Mouse (Mus musculus) limb, embryonic 14.5 days (tissue): ENCODE measurements around the gene Itga5. TPM values are rescaled to one million over a fixed set of nuclear protein-coding genes. Genes with fewer than 3 reads are reported as not detected.

Experiments
- ATAC-seq: fragments of 200-750 bp; cut with Nextera tagmentation; 2 replicates; pipeline ENCODE4 v1.8.0; 2017; ENCODE audit warnings: low read depth, moderate number of reproducible peaks, moderate TSS enrichment; ENCODE audit not compliant: low FRiP score
- DNase-seq: peaks from one replicate; pipeline ENCODE4 v3.0.0-alpha.2; 2015; ENCODE audit warnings: low spot score
- H3K27ac ChIP-seq: fragments of 300-500 bp; sonication (generic); replicated peaks from 2 replicates; pipeline ENCODE4 v1.5.1; 2014; ENCODE audit warnings: low read depth, mild to moderate bottlenecking, low read length, moderate library complexity, mixed read lengths
- H3K27me3 ChIP-seq: fragments of 300-500 bp; sonication (generic); 2 replicates; pipeline ENCODE4 v1.6.1; 2014; ENCODE audit warnings: low read length, mixed read lengths; ENCODE audit not compliant: control insufficient read depth, insufficient read depth
- H3K36me3 ChIP-seq: fragments of 300-500 bp; sonication (generic); 2 replicates; pipeline ENCODE4 v1.6.1; 2014; ENCODE audit warnings: mild to moderate bottlenecking, low read length, moderate library complexity, mixed read lengths; ENCODE audit not compliant: control insufficient read depth, insufficient read depth
- H3K4me1 ChIP-seq: fragments of 300-500 bp; sonication (generic); 2 replicates; pipeline ENCODE4 v1.6.1; 2014; ENCODE audit warnings: antibody characterized with exemption, low read length, mixed read lengths; ENCODE audit not compliant: control insufficient read depth, insufficient read depth
- H3K4me2 ChIP-seq: fragments of 300-500 bp; sonication (generic); replicated peaks from 2 replicates; pipeline ENCODE4 v1.6.1; 2014; ENCODE audit warnings: low read depth, mild to moderate bottlenecking, low read length, moderate library complexity; ENCODE audit not compliant: severe bottlenecking
- H3K4me3 ChIP-seq: fragments of 300-500 bp; sonication (generic); replicated peaks from 2 replicates; pipeline ENCODE4 v1.5.1; 2014; ENCODE audit warnings: low read length
- H3K9ac ChIP-seq: fragments of 300-500 bp; sonication (generic); 2 replicates; pipeline ENCODE4 v1.6.1; 2014; ENCODE audit warnings: mild to moderate bottlenecking, low read depth, low read length, moderate library complexity; ENCODE audit not compliant: severe bottlenecking
- H3K9me3 ChIP-seq: fragments of 300-500 bp; sonication (generic); 2 replicates; pipeline ENCODE4 v1.6.1; 2016; ENCODE audit warnings: low read length; ENCODE audit not compliant: control insufficient read depth
- POLR2A ChIP-seq: fragments of 200-500 bp; IDR thresholded peaks from 2 replicates; pipeline ENCODE4 v1.8.0; 2012; ENCODE audit warnings: inconsistent platforms, mild to moderate bottlenecking, moderate library complexity, borderline replicate concordance; ENCODE audit not compliant: insufficient read depth, insufficient read length; ENCODE audit errors: extremely low read depth
- whole genome bisulfite sequencing: fragments of 180-500 bp; shearing (Covaris S2); extraction: QIAGEN DNeasy Blood & Tissue Kit; methylation state at CpG from one replicate; pipeline ENCODE4 v1.1.7; 2014; 5-methylcytosine and 5-hydroxymethylcytosine counted together
- polyA plus RNA-seq, 2 experiments: library from polyadenylated mRNA; depleted of rRNA in 1 of 2; stranded (reverse) in 1 of 2; unstranded in 1 of 2; fragments of >200 nt; fragmentation: Nextera tagmentation in 1 of 2; extraction: Ambion mirVana in 1 of 2; gene quantifications; 2 replicates each; pipeline versions ENCODE4 v1.2.1 to v1.2.3; 2012 to 2014

Itga5 gene
- polyA plus RNA-seq, 2 experiments = 63.4 to 71.2 TPM

DNA sequence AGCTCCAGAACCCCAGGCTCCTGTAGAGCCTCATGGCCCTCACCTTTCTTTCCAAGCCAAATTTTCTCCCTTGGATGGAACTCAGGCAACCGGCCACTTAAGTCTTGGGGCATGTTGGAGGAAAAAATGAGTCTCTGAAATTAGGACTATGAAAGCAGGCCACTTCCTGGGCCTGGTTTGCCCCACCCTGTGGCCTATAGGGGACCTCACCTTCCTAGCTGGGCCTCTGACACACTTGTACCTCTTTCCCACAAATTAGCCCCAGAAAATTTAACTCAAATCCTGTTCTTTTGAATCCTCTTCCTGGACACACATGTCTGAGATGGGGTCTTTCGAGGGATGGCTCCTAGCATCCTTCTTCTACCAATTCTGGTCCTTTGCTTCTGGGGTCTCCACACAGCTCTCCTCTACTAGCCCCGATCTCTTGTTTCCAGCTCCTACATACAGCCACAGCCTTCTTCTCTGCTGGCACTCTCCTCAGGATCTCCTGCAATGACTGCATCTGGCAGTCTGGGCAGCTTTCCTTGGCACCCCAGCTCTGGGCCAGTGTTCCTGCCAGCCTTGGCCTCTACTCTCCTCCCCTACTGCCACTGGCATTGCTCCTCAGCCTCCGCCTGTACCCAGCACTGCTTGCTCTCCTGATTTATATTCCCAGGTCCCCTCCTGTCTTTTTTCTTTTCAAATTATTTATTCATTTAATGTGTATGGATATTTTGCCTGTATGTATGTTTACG is 6.5 kb downstream of the Itga5 start:
- H3K4me2 ChIP-seq = no peak overlapping the region
- no peak for TF ChIP-seq POLR2A
- H3K27me3 ChIP-seq = no peaks in the 10 kb centered on the region
- DNase-seq = no peak
- ATAC-seq = no peak
- 0 out of 2 replicates have a peak overlapping the region, but pooled peaks have one; percentile 1 for H3K27ac ChIP-seq
- WGBS = 94% methylated on average over 5 of the region's 5 CpGs
- peaks cover 25% of the 10 kb centered on the region for H3K36me3 ChIP-seq
- H3K4me1 ChIP-seq = peaks cover 21% of the 10 kb centered on the region
- no peak overlapping the region for H3K4me3 ChIP-seq
- peak overlapping the region; percentile 6; the same call in 1 of the 2 replicates for H3K9ac ChIP-seq
- H3K9me3 ChIP-seq = no peaks in the 10 kb centered on the region

GRCm38 (mm10) chr15:103359122-103359510 is 7.4 kb downstream of the Itga5 start:
- DNase-seq (no peak), ATAC-seq (peak; percentile 51)
- Histone ChIP-seq H3K9ac (no peak overlapping the region), H3K4me1 (peaks cover 14% of the 10 kb centered on the region), H3K36me3 (peaks cover 33% of the 10 kb centered on the region), H3K9me3 (no peaks in the 10 kb centered on the region), H3K27me3 (no peaks in the 10 kb centered on the region), H3K27ac (no peak overlapping the region), H3K4me3 (no peak overlapping the region), H3K4me2 (no peak overlapping the region)
- TF ChIP-seq POLR2A = no peak
- 88% methylated on average over 1 of the region's 1 CpGs for WGBS

DNA sequence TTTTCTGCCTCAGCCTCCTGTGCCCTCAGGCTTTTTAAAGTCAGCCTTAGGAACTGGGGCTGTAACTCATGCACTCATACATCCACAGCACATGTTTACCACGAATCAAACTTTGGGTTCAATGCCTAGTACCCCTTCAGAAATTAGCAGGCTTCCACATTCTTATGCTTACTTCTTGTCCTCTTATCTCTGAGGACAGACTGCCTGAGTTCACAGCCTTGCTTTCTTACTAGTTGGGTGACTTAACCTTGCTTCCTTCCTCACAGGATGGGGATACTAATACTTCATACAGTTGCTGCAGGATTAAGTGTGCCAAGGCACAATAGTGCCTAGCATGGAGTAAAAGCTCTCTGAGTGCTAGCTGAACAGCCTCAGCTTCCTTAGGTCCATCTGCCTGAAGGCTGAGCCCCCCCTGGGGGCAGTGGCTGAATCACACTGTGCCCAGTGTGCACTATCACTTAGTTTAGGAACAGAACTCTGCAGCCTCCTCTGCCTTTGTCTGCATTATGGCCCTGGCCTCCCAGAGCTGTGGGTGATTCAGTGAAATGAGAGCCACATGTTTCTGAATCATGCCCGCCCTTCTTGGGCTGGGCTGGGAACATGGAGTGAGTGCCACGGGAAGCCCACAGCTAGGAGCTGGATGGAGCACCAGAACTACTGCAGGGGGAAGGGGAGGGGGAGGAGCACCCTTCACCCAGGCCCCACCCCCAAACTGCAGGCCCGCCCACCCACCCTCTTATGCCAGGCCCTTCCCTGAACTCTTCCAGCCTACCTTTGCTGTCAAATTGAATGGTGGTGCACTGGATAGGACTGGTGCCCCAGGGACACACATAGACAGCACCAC is 8.1 kb downstream of the Itga5 start:
- WGBS = 21% methylated on average over 4 of the region's 4 CpGs
- ATAC-seq = peak; percentile 66
- no peak overlapping the region for H3K9ac ChIP-seq

GRCm38 (mm10) chr15:103357817-103358216 is 8.7 kb downstream of the Itga5 start:
- H3K36me3 ChIP-seq = peaks cover 46% of the 10 kb centered on the region
- H3K4me1 ChIP-seq = peaks cover 14% of the 10 kb centered on the region
- no peak for TF ChIP-seq POLR2A
- no peak for ATAC-seq
- 80% methylated on average over 4 of the region's 4 CpGs for WGBS
- H3K4me3 ChIP-seq = no peak overlapping the region
- no peak overlapping the region for H3K4me2 ChIP-seq
- DNase-seq = no peak
- H3K27ac ChIP-seq = peak overlapping the region; percentile 49; the same call in 1 of the 2 replicates
- no peak overlapping the region for H3K9ac ChIP-seq
- H3K9me3 ChIP-seq = no peaks in the 10 kb centered on the region
- no peaks in the 10 kb centered on the region for H3K27me3 ChIP-seq

More for the DNA sequence above, 8.1 kb downstream of the Itga5 start:
- DNase-seq = peak; percentile 52
- TF ChIP-seq POLR2A = no peak
- H3K4me1 ChIP-seq = peaks cover 14% of the 10 kb centered on the region
- H3K9me3 ChIP-seq = no peaks in the 10 kb centered on the region
- no peaks in the 10 kb centered on the region for H3K27me3 ChIP-seq
- H3K4me2 ChIP-seq = no peak overlapping the region
- H3K36me3 ChIP-seq = peaks cover 39% of the 10 kb centered on the region
- peak overlapping the region; percentile 49 for H3K27ac ChIP-seq
- H3K4me3 ChIP-seq = no peak overlapping the region

DNA sequence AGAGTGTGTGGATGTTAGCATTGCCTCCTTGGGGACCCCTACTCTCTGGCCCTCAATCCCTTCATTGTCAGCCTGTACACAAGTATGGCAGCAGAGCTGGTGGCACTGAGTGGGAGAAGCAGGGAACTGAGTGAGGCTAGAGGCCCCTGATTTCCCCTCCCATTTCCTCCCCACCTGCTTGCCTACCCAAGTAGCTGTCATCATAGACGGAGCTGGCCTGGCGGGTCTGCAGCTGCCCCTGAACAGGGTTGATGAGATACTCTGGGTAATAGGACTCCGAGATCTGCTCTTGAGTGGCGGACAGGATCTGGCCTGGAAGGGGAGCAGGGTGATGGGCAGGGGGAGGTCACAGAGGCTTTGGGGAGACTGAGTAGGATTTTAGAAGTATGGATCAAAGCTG is 10.4 kb downstream of the Itga5 start:
- WGBS = 73% methylated on average over 4 of the region's 4 CpGs
- H3K4me2 ChIP-seq = no peak overlapping the region
- no peak overlapping the region for H3K27ac ChIP-seq
- no peaks in the 10 kb centered on the region for H3K9me3 ChIP-seq
- peaks cover 14% of the 10 kb centered on the region for H3K4me1 ChIP-seq
- DNase-seq (no peak), ATAC-seq (no peak)
- no peaks in the 10 kb centered on the region for H3K27me3 ChIP-seq
- no peak overlapping the region for H3K9ac ChIP-seq
- H3K4me3 ChIP-seq = no peak overlapping the region
- peaks cover 63% of the 10 kb centered on the region for H3K36me3 ChIP-seq
- TF ChIP-seq POLR2A = no peak
